Mouse (Mus musculus) left cerebral cortex, adult 8-10 months (tissue): ENCODE measurements around the gene Mcts1. TPM values are rescaled to one million over a fixed set of nuclear protein-coding genes. Genes with fewer than 3 reads are reported as not detected.

Experiments
- DNase-seq, 2 experiments: peaks; one replicate each; pipeline ENCODE4 v3.0.0; 2022; ENCODE audit warnings: low spot score in 2 of 2
- total RNA-seq, 4 experiments: library from RNA; stranded (reverse); gene quantifications; 2 replicates each; pipeline ENCODE4 v1.2.4; 2022

Mcts1 gene
- 10 to 100 TPM; 75.4 to 80.5 (median 77.1) TPM for total RNA-seq

DNA sequence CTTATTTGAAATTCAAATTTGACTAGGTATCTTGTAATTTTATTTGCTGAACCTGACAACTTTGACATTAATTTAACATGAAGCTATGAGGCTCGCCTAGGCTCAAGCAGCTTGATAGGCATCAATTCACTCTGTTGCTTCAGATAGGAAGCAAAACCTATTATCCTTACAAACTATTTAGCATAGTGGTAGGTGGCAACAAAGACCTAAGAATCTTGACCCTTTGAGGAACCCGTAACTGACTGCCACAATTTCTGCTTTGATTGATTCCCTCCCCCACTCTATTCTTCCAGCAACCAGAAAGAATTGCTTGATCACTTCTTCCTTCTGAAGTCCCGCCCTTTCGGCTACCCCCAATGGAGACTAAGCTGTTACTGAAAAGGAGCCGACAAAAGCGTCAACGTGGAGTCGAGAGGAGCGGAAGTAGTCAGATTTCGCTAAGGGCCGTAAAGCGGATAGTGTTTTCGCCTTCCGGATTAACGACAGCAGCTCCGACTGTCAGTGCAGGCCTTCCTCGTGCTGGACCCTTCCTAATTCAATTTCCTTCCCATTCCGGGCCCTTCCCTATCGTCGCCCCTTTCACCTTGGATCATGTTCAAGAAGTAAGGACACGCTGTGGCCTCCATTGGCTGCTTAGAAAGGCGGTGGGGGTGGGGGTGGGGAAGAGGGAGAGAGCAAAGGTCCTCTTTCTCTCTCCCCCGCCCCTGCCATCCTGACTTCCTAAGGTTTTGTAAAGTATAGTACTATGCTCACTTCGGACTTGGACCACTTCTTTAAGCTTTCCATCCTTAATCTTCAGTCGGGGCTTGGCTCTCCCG is at the start of gene Mcts1:
Mcts1 (plus strand) TSS at position 402 of the 818 bp plus-strand sequence.
- DNase-seq = peak; percentile 43 to 80

DNA sequence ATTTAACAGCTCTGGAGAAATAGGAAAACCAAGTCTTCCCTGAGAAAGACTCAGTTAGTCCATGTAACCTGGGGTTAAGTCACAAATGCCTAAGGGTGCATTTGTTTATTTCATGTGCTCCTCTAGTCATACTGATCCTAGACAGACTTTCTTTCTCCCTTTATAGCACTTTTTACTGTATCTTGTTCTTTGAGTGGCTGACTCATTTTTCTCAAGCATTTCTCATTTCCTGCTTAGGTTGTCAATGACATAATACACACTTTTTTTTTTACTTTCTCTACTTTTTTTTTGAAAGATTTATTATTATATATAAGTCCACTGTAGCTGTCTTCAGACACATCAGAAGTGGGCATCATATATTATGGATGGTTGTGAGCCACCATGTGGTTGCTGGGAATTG is 47.1 kb upstream of the Mcts1 start:
- DNase-seq = no peak

DNA sequence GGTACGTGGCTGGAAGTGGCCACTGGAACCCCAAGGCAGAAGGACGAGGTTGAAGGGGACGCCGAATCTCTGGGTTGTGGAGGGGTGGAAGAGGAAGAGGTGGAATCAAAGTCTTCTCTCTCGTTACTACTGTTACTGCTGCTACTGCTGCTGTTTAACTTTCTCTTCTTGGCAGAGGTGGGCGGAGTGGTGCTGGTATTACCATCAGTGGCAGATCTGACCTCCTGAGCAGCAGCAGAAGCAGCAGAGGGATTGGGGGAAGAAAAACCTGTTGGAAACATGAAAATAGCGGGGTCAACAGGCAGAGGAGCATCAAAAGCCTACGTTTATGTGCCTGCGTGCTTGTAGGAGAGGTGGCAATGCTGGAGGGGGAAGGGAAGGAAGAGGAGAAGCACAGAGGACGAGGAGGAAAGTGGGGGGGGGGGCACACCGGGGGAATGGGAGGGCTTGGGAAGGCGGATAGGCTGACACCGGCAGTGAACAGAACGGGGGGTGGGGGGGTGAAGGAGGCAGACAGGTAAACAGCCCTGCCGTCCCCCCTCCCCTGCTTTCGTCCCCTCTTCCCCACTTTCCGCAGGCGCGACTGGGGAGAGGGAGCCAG is 36.3 kb upstream of the Mcts1 start:
- peak; percentile 17 to 18 for DNase-seq

DNA sequence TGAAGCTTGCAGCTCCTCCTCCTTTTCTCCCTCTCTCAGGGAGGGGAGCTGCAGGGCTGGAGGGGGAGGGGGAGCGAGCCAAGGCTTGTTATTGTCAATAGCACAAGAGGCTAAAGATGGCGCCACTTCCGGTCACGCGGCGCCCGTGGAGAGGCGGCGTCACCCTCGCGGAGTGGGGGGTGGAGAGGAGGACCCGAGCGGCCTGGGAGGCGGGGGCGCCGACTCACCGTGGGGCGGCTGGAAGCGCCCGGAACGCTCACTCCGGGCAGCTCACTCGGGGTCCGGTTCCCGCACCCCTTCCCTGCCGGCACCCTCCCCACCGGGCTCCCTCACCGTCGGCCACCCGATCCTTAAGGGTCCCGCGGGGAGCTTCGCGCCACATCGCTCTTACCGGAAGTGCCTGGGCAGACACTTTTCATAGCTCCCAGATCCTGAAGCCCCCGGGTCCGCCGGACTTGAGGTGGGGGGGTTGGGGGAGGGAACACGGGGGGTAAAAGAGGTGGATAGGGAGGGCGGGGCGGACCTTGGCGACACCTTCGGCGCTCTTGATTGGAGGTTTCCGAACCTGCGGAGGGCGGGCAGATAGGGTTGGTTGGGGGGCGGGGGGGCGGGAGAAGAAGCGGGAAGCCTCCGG is 35.7 kb upstream of the Mcts1 start:
- DNase-seq = peak; percentile 63 to 90

DNA sequence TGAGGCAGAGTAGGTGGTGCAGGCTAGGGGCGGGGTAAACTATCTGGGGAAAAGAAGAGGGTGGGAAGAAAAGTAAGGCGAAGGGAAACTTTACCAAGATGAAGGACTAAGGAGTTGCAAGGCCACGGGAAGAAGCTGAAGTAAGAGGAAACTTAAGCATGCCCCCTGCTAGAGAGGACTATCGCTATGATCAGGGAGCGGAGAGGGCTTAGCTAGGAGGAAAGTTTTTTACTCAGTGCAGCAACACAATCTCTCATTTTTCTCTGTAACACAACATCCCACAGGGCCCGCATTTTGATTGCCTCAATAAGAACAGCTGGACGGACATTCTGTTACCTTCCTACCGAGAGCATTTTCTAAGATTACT is 35.2 kb upstream of the Mcts1 start:
- DNase-seq = peak in 1 of 2 experiments; percentile 2

DNA sequence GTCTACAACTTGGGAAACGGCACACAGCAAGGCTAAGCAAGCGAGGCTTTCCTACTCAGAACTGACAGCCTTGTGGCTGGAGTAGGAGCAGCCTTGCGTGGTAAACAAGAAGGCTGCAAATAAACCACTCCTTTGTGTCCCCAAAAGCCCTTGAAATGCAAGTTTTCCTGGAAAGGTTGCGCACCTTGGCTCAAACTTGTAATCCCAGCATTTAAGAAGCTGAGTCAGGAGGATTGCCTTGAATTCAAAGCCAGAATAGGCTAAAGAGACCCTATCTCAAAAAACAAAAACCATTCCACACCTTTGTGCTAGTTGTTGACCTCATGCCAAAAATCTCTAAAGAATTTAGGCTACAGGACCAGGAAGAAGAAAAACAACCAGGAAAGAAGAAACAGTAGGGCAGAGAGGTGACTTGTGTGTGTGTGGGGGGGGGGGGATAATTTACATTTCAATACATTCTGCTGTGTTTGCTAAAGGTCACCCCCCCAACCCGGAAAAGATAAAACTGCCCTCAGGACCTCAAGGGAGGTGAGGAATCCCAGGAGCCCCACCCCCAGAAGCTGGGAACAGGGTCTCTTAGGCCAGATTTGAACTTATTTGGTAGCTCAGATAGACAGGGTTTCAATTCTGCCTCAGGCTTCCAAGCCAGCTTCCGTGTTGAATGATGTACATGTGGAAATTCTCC is 33.7 kb upstream of the Mcts1 start:
- DNase-seq = no peak

DNA sequence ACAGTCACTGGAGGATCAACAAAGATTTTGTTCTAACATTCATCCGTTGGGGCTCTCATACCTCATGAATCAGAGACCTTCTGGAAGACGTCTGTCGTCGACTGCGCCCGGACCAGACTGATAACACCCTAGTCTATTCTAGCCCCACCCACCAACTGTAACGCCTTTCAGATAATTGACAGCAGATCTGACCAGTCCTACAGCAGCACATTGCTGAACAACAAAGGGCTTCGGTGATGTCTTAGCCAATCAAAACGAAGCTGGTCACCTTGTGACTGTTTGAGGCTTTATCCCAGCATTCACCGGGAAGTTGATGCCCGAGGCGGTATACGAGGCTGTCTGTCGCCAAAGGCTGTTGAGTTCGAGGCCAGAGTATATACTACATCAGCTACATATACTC is 24.3 kb upstream of the Mcts1 start, which contains the start of gene Cul4b:
Cul4b (minus strand) TSS at position 119 of the 400 bp plus-strand sequence.
- DNase-seq = no peak

DNA sequence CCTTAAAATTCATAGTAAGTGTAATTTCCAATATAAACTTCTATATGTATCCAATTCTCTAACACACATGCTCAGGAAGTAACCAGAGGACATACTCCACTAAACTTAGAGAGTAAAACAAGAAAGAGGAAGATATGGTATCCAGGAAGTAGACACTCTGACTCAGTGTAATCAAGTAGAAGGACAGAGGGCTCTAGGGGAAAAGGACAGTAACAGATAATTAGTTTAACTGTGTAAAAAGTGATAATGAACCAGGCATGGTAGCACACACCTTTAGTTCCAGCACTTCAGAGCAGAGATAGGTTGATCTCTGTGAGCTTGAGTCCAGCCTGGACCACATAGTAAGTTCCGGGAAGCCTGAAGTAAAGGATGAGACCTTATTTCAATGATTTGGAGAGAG is 19.2 kb upstream of the Mcts1 start:
- DNase-seq = no peak

DNA sequence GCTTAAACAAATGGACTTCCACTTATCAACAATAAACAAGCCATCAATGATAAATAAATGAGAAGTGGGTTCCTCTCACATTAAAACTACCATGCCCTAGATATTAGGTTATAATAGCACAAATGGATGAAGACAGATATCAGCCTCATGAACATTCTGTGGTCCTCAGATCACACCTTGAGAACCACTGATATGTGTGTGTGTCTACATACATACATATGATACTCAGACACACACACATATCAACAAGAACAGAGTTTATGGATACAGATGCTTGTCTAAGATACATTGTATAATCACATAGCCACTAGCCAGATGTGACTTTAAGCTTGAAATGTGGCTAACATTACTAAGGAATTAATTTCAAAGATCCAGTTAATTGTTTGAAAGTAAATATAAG is 17.1 kb upstream of the Mcts1 start:
- no peak for DNase-seq

DNA sequence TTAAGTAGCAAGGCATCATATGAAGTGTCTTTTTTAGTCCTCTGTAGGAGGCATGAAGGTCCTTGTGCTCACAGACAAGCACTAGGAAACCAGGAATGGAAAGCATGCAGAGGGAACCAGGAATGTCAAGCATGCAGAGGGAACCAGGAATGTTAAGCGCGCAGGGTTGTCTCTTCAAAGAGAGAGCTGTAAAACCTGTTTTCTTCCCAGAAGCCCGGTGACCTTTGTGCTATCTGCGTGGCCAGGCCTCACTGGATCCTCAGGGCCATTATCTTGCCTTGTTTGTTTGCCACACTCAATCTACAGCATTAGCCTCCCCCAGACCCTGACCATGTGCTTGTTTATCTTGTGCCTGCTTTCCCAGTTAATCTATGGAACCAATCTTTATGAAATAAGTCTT is 10.6 kb upstream of the Mcts1 start:
- no peak for DNase-seq

DNA sequence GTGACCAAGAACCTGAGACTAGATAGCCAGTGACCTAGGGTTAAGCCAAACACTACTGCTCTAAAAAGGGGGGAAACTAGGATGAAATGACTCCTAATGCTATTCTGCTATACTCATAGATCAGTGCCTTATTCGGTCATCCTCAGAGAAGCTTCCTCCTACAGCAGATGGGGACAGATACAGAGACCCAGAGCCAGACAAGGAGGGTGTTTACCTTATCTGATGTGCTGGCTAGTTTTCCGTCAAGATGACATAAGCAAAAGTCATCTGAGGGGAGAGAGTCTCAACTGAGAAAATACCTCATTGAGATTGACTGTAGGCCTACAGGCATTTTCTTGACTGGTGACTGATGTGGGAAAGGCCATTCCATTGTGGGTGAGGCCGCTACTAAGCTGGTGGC is 8.6 kb upstream of the Mcts1 start:
- no peak for DNase-seq

DNA sequence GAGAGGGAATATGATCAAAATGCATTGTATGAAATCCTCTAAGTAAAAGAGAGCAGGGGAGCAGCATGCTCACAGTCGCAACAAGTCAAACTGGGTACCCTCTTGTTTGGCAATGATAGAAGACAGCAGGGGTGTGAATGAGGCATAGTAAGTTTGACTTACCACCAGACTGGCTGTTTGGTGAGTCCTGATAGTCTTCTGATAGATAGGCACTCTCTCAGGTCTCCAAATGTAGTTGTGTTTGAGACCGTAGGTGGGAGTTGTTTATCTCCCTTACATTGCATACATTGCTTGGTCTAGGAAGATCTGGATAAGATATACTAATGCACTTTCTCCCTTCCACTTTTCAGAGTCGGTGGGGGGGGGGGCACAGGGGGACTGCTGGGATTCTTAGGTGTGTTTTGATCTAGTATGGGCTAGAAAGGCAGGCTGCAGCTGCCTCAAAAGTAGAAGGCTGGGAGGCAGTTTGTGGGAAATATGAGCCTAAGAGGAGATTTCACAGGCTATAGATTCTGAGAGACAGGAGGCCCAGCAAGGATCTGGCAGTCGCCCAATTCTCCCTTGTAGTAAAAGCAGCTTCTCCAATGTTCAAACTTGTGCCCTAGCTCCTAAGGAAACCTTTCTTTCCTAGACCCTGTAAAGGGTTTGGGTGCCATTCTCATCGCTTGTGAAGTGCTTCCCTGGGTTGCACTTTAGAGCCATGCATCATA is 7.0 kb upstream of the Mcts1 start:
- DNase-seq = no peak

DNA sequence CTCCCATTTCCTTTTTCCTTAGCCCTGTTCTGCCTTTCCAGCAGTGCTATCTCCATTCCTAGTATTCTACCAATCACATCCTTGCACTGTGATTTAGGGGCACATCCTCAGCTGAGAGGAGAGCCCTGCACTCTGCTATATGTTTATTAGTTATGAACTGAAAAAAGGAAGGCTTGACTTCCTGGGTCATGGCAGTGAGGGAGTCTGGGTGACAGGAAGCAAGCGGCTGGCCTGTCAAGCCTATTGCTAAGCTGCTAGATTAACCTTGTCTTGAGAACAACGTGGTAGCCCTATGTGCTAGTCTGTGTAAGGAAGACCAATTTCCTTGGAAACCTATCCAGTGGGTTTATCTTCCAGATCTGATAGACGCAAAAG is 604 bp downstream of the Mcts1 start:
- peak; percentile 5 to 13 for DNase-seq

DNA sequence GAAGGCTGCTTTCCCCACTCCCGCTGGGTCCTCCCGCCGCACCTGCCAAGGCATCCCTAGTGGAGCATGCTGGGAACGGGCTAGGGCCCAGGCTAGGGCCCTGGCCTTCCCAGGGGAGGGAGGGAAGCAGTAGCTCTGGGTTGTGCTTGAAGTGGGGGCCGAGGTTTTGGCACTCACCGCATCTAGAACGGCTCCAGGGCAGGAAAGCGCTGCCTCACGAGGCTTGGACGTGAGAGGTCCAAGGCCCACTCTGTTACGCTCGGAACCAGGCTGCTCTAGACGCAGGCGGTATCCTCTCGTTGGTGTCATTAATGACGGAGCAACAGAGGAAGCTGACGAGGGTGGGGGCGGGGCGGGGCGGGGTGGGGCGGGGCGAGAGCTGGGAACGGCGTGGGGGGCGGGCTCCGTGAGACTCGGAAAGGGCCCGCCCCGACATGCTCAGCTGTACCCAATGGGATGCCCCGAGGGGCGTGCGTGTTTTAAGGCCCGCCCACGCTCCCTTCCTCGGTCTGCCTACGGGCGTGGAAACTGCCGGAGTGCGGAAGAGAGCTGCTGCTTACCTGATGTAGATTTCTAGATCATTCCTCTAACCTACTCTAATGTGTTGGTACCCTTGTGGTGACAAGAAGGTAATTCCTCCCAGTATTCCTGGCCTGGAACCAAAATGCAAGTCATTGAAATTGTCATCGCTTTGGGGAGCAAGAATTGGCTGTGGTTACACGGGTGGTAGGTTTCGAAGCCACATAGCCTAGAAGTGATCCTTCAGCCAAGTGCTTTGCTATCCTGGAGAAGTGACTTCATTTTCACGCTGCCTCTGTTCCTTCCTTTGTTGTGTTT is 34.6 kb downstream of the Mcts1 start, which contains the start of gene C1galt1c1:
C1galt1c1 (minus strand) TSS at position 287 of the 837 bp plus-strand sequence.
- peak; percentile 62 to 96 for DNase-seq

DNA sequence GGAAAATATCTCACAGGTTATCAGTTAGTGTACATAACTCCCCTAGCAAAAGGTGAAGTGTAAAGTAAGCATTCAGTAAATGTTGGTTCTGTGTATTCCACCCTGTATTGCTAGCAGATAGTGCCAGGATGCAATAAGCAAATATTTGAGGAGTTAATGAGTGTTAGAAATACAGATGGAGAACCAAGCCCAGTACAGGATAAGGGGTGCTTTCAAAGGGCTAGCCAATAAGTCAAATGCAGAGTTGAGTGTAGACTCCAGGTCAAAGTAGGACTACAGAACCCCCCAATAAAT is 35.2 kb downstream of the Mcts1 start:
- no peak for DNase-seq

DNA sequence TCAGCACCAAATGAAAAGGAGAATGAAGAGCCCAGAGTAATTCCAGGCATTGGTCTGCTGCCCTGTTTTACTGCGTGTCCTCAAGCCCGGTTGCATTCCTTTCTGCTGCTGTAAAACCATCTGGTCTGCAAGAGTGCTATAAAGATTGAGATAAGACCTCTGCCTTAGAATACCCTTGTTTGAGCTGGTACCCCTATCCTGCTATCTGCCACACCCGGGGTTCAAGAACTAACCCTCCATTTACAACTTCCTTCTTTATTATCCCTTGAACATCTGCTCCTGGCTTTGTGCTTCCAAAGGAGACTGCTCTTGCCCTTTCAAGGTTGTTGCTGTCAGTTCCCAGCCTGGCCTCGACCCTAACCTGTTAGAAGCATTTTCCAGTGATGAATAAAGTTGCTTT is 41.1 kb downstream of the Mcts1 start:
- DNase-seq = no peak

DNA sequence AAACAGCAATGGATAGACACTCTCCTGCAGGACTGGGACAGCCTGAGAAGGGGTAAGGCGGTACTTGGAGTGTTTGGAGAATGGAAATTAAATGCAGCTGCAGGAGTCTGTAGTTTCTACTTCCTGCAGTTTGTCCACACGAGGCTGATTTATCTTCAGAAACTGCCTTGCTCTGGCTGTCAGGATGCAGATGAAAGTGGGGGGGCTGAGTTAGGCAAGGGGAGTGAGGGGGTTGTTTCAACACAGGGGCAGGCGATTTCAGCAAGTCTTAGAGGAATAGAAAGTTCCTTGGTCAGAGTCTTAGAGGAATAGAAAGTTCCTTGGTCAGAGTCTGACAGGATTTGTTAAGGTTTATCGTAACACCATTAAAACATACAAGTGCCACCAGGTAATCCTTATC is 41.8 kb downstream of the Mcts1 start:
- DNase-seq = no peak

DNA sequence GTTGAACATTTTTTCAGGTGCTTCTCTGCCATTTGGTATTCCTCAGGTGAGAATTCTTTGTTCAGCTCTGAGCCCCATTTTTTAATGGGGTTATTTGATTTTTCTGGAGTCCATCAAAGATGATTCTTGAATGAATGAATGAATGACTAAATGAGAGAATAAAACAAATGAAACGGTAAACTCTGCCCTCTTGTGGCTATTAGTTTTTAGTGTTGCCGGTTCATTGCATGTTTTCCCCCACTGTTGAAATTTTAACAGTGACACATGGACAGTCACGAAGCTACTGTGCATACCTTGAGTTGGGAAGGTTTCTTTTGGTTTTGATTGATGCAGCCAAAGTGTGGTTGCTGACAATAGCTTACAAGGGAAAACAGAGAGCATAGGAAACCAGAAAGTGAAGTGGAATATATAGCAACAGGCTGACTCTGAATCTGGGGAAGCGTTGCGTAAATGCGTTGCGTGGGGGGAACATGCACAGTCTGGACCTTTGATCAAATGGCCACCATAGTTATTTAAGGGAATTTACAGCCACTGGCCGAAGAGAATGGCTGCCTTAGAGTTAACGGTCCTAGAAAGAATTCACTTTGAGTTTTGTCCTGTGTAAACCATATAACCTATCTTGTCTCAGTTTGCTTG is 50.1 kb downstream of the Mcts1 start:
- DNase-seq = no peak

DNA sequence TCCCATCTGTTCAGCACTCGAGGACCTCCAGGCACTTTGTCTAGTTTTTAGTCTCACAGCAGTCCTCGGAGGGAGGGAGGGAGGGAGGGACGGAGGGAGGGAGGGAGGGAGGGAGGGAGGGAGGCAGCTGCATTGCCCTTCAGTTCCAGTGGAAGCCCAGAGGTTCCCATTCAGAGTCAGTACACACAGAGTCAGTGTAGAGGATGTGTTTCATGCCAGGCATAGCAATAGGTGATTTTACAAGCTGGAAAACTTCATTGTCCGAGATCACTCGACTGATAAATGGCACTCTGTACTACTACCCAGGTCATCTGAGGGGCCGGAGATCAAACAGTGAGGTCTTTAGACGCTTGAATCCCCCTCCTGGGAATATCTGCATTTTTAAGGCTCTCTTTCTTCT is 50.8 kb downstream of the Mcts1 start:
- no peak for DNase-seq

DNA sequence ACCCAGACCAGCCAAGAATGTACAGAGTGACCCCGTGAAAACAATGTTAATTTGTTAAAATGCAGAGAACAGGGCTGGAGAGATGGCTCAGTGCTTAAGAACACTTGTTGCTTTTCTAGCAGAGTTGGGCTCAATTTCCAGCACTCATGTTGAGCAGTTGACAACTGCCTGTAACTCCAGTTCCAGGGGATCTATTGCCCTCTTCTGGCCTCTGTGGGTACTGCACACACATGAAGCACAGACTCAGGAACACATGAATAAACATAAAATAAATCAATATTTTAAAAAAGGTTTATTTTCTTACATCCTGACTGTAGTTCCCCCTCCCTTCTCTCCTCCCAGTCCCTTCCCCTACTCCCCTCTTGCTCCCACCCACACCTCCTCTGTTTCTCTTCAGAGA is 52.8 kb downstream of the Mcts1 start:
- DNase-seq = no peak
